Mouse (Mus musculus): Measurements from ENCODE around the gene Fgfr1op.
"Not testable (repeated sequence)": the region's sequence is repeated elsewhere in the genome, so short reads cannot be mapped to it uniquely, and the experiment has no call there.

GRCm38 (mm10) chr17:8116378-8116777, 48.9 kb upstream of the Fgfr1op start:
- TF ChIP-seq GATA1, TAL1 (IDR thresholded peaks at IDR 0.05; ENCODE audit: low read length): not testable (repeated sequence)

Measured in erythroblast, embryonic 14.5 days (primary cell).